Mouse (Mus musculus) neural tube, embryonic 11.5 days (tissue): ENCODE results near the gene Mecom. TPM values are rescaled to one million over a fixed set of nuclear protein-coding genes. Genes with fewer than 3 reads are reported as not detected.

Source experiments
- ATAC-seq: fragments of 200-750 bp; cut with Nextera tagmentation; 2 replicates; pipeline ENCODE4 v1.8.0; 2017; ENCODE audit warnings: moderate number of reproducible peaks, mild to moderate bottlenecking, moderate TSS enrichment, moderate library complexity; ENCODE audit not compliant: insufficient read depth, low FRiP score, low TSS enrichment
- DNase-seq: peaks from one replicate; pipeline ENCODE4 v3.0.0-alpha.2; 2015; ENCODE audit warnings: low spot score
- H3K27ac ChIP-seq: fragments of 300-500 bp; sonication (generic); 2 replicates; pipeline ENCODE4 v1.5.1; 2014; ENCODE audit warnings: low read depth, mild to moderate bottlenecking, low read length
- H3K27me3 ChIP-seq: fragments of 300-500 bp; sonication (generic); 2 replicates; pipeline ENCODE4 v1.6.1; 2014; ENCODE audit warnings: mild to moderate bottlenecking, low read length, mixed read lengths; ENCODE audit not compliant: control insufficient read depth, insufficient read depth
- H3K36me3 ChIP-seq: fragments of 300-500 bp; sonication (generic); 2 replicates; pipeline ENCODE4 v1.6.1; 2014; ENCODE audit warnings: mild to moderate bottlenecking, low read length, moderate library complexity, mixed read lengths; ENCODE audit not compliant: control insufficient read depth, insufficient read depth
- H3K4me1 ChIP-seq: fragments of 300-500 bp; sonication (generic); 2 replicates; pipeline ENCODE4 v1.6.1; 2014; ENCODE audit warnings: low read length, mixed read lengths; ENCODE audit not compliant: control insufficient read depth, insufficient read depth
- H3K4me2 ChIP-seq: fragments of 300-500 bp; sonication (generic); 2 replicates; pipeline ENCODE4 v1.6.1; 2014; ENCODE audit warnings: low read depth, mild to moderate bottlenecking, moderate library complexity
- H3K4me3 ChIP-seq: fragments of 300-500 bp; sonication (generic); 2 replicates; pipeline ENCODE4 v1.5.1; 2014; ENCODE audit warnings: low read depth, low read length
- H3K9ac ChIP-seq: fragments of 300-500 bp; sonication (generic); 2 replicates; pipeline ENCODE4 v1.6.1; 2014; ENCODE audit warnings: mild to moderate bottlenecking, low read length
- H3K9me3 ChIP-seq: fragments of 300-500 bp; sonication (generic); 2 replicates; pipeline ENCODE4 v1.6.1; 2016; ENCODE audit warnings: low read length; ENCODE audit not compliant: control insufficient read depth
- WGBS: fragments of 180-500 bp; shearing (Covaris S2); extraction: QIAGEN DNeasy Blood & Tissue Kit; methylation state at CpG from one replicate; pipeline ENCODE4 v1.1.7; 2014; 5-methylcytosine and 5-hydroxymethylcytosine counted together
- polyA plus RNA-seq: library from polyadenylated mRNA; unstranded; fragments of >200 nt; fragmentation: Nextera tagmentation; extraction: Ambion mirVana; gene quantifications from 2 replicates; pipeline ENCODE4 v1.2.1, GENCODE M21; 2014

The Mecom gene
- polyA plus RNA-seq, 1 experiment from 2014 or later = 31.8 TPM

DNA sequence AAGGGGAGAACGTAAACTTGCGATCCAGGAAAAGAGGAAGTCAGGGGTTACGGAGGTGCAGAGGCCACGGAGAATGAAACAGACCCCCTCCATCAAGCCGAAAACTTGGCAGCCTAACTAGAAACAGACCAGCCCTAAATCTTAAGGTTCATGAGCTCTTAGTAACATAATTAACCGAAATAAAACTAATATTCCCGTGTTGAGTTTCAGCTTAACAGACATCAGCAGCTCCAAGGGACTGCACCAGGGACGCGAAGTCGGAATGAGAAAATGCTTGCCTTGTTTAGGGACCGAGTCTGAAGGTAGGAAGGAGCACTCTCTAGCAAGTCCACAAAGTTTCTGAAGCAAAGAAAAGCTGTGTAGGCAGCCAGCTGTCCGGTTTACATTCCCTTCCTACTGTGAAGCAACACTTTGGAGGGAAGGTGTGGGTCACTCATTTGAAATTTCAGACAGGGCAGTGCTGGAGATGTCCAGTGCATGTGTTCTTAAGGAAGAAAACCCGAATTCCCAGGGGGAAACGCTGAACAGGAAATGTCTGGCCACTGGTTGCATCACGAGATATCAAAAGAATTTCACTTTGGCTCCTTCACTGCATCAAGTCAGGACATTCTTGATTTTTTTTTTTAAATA is 442.5 kb downstream of the Mecom start:
- DNase-seq (peak; percentile 18), ATAC-seq (no peak)
- no peaks in the 10 kb centered on the region for H3K27me3 ChIP-seq
- H3K4me1 ChIP-seq = no peaks in the 10 kb centered on the region
- H3K36me3 ChIP-seq = no peaks in the 10 kb centered on the region
- no peak overlapping the region for H3K4me2 ChIP-seq
- H3K27ac ChIP-seq = no peak overlapping the region
- no peak overlapping the region for H3K9ac ChIP-seq
- H3K9me3 ChIP-seq = no peaks in the 10 kb centered on the region
- 44% methylated on average over 15 of the region's 15 CpGs for WGBS
- no peak overlapping the region for H3K4me3 ChIP-seq

GRCm38 (mm10) chr3:30104515-30105098 is 443.2 kb downstream of the Mecom start:
- no peaks in the 10 kb centered on the region for H3K27me3 ChIP-seq
- H3K4me3 ChIP-seq = no peak overlapping the region
- no peak overlapping the region for H3K27ac ChIP-seq
- ATAC-seq (no peak), DNase-seq (no peak)
- WGBS = 52% methylated on average over 4 of the region's 4 CpGs
- no peak overlapping the region for H3K4me2 ChIP-seq
- no peaks in the 10 kb centered on the region for H3K9me3 ChIP-seq
- no peaks in the 10 kb centered on the region for H3K36me3 ChIP-seq
- H3K9ac ChIP-seq = no peak overlapping the region
- no peaks in the 10 kb centered on the region for H3K4me1 ChIP-seq

DNA sequence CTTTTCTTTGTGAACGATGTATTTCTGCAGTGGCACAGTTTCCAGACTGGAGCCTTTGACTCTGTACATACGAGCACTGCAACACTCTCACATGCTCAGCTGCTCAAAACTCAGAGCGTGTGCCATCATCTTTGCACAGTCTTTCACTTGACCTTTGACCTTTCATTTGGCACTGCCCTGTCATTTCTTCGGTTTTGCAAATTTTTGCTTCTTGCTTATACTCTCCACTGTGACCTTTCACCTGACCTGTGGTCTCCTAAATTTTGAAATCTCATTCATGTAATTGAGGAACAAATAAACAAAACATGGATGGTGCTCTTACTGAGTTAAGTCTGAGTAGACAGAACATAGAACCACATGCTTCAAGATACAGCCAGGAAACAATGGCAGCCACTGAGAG is 446.7 kb downstream of the Mecom start:
- Histone ChIP-seq H3K9me3 (no peaks in the 10 kb centered on the region), H3K4me1 (no peaks in the 10 kb centered on the region), H3K4me2 (no peak overlapping the region), H3K27me3 (no peaks in the 10 kb centered on the region), H3K27ac (no peak overlapping the region), H3K4me3 (no peak overlapping the region), H3K36me3 (no peaks in the 10 kb centered on the region), H3K9ac (no peak overlapping the region)
- DNase-seq (no peak), ATAC-seq (no peak)
- WGBS = 73% methylated on average over 4 of the region's 4 CpGs

DNA sequence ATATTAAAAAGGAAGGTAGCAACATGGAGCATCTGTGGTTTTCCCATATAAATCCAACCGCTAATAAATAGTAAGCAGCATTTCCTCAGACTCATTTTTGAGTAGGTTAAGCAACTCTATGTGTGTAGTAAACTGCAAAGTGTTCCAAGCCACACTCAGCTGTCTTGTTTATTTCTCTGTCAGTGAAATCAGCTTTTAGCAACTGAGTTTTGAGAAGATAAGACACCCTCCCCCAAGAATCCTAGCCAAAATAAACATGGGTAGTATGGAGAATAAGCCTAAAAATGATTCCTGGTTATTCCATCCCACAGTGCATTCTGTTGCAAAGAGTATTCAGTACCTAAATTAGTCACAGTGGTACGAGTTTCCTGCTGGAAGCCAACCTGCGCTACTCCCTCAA is 450.1 kb downstream of the Mecom start:
- no peak overlapping the region for H3K4me3 ChIP-seq
- ATAC-seq (no peak), DNase-seq (no peak)
- H3K27me3 ChIP-seq = no peaks in the 10 kb centered on the region
- WGBS = 76% methylated on average over 3 of the region's 3 CpGs
- no peak overlapping the region for H3K9ac ChIP-seq
- H3K4me1 ChIP-seq = no peaks in the 10 kb centered on the region
- H3K4me2 ChIP-seq = no peak overlapping the region
- H3K36me3 ChIP-seq = no peaks in the 10 kb centered on the region
- no peaks in the 10 kb centered on the region for H3K9me3 ChIP-seq
- no peak overlapping the region for H3K27ac ChIP-seq

DNA sequence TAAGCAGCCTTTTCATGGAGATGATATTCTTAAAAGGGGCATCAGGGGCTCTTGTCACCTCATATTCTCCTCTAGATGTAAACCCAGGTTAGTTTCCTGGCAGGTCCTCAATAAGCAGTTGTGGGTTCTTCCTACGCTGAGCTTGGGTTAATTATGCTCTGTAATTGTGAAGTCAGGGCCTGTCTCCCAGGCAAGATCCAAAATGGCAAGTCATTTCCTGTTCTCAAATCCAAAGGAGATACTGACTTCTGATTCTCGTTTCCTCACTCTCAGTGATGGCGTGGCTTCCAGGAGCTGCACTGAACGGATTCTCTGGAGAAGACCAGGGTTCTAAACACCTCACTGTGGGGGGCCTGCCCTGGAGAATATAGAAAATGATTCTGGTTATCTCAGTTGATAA is 450.7 kb downstream of the Mecom start:
- H3K36me3 ChIP-seq = no peaks in the 10 kb centered on the region
- H3K9ac ChIP-seq = no peak overlapping the region
- ATAC-seq (no peak), DNase-seq (no peak)
- H3K4me1 ChIP-seq = no peaks in the 10 kb centered on the region
- H3K4me3 ChIP-seq = no peak overlapping the region
- H3K9me3 ChIP-seq = no peaks in the 10 kb centered on the region
- H3K4me2 ChIP-seq = no peak overlapping the region
- WGBS = 81% methylated on average over 4 of the region's 4 CpGs
- H3K27ac ChIP-seq = no peak overlapping the region
- H3K27me3 ChIP-seq = no peaks in the 10 kb centered on the region

GRCm38 (mm10) chr3:30093005-30093404 is 454.8 kb downstream of the Mecom start:
- H3K9ac ChIP-seq = no peak overlapping the region
- no peak for ATAC-seq
- WGBS = 65% methylated on average over 1 of the region's 1 CpGs
- H3K4me2 ChIP-seq = no peak overlapping the region
- DNase-seq = no peak
- no peaks in the 10 kb centered on the region for H3K4me1 ChIP-seq
- H3K36me3 ChIP-seq = no peaks in the 10 kb centered on the region
- no peak overlapping the region for H3K4me3 ChIP-seq
- no peak overlapping the region for H3K27ac ChIP-seq
- no peaks in the 10 kb centered on the region for H3K9me3 ChIP-seq
- H3K27me3 ChIP-seq = no peaks in the 10 kb centered on the region

- H3K9ac ChIP-seq = no peak overlapping the region
- H3K4me3 ChIP-seq = no peak overlapping the region
- WGBS = 74% methylated on average over 7 of the region's 7 CpGs
- no peaks in the 10 kb centered on the region for H3K4me1 ChIP-seq
- H3K27ac ChIP-seq = no peak overlapping the region
- no peak overlapping the region for H3K4me2 ChIP-seq
- DNase-seq (no peak), ATAC-seq (no peak)
- no peaks in the 10 kb centered on the region for H3K27me3 ChIP-seq
- H3K36me3 ChIP-seq = no peaks in the 10 kb centered on the region
- no peaks in the 10 kb centered on the region for H3K9me3 ChIP-seq
Measured at GRCm38 (mm10) chr3:30092481-30092880, 455.3 kb downstream of the Mecom start.

DNA sequence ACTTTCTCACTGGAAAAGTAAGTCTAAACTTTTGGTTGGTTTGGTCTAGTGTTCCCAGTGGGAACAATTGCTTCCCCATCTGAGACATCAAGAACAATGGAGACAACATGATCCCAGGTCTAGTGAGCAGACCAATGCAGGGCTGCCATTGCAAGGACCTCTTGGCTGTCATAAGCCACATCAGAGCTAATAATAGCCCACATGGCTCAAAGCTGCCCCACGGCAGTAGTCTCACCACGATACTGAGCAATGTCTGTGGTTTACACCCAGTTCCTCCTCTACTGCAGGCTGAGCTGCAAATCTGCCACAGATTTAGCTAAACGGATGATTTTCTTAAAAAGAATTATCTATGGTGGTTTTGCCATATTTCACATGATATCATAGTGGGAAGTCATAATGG is 455.9 kb downstream of the Mecom start:
- 81% methylated on average over 3 of the region's 3 CpGs for WGBS
- H3K9me3 ChIP-seq = no peaks in the 10 kb centered on the region

GRCm38 (mm10) chr3:30091401-30091800 is 456.4 kb downstream of the Mecom start:
- DNase-seq = no peak
- Histone ChIP-seq H3K9me3 (no peaks in the 10 kb centered on the region), H3K4me1 (no peaks in the 10 kb centered on the region), H3K4me2 (no peak overlapping the region), H3K36me3 (no peaks in the 10 kb centered on the region), H3K27me3 (no peaks in the 10 kb centered on the region), H3K4me3 (no peak overlapping the region), H3K27ac (no peak overlapping the region), H3K9ac (no peak overlapping the region)
- 89% methylated on average over 1 of the region's 1 CpGs for WGBS
- ATAC-seq = no peak

More for the DNA sequence above, 455.9 kb downstream of the Mecom start:
- Histone ChIP-seq H3K4me3 (no peak overlapping the region), H3K4me2 (no peak overlapping the region), H3K9ac (no peak overlapping the region), H3K4me1 (no peaks in the 10 kb centered on the region), H3K27ac (no peak overlapping the region), H3K27me3 (no peaks in the 10 kb centered on the region), H3K36me3 (no peaks in the 10 kb centered on the region)
- no peak for ATAC-seq
- no peak for DNase-seq
